14 mouse cellular contexts compared by ENCODE assay signal in the genomic region with DNA sequence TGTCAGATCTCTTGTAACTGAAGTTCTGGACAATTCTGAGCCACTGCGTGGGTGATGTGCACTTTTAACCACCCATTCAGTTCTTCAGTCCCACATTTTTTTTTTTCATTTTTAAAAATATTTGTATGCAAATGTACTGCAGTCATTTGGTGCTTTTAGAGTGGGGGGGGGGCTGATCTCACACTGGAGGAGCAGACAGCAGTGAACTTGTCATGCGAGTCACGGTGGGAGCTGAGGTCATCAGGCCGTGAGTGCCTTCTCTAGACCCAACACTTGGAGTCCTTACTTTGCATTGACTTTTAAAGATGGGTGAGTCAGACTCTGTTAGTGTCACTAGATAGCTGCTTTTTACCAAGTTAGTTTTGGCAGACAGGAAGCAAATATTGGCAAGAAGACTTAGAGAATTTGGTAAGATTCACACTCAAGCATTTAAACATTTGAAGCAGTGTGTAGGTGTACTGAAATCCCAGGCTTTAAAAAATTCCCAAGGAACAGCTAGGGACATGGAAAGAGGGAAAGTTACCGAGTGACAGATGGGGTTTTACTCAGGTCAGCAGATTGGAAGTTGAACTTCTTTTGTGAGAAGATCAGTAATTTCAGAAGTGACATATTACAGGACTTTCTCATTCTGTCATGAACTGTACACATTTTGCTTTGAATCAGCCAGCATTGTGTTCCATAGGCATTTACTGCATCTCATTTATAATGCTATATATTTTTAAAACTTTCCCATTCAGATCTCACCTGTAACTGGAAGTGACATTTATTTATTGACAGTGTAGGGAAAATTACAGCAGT. TPM values are rescaled to one million over a fixed set of nuclear protein-coding genes. Genes with fewer than 3 reads are reported as not detected.
DNase-seq lines count a peak whose midpoint lies in the region; ATAC-seq and TF ChIP-seq lines count a peak whose summit lies in the region.
"Had no signal": no experiment of that assay in that cellular context is flagged by ENCODE, and none has a peak within 500 bp of the region (broad histone marks: within the 10 kb centered on the region; RNA-seq: fewer than 3 reads in every experiment).

No protein-coding gene starts in this region.

- no peaks in the 10 kb centered on the region for H3K9me3 ChIP-seq in heart, embryonic 11.5 days (replicated peaks; ENCODE audit: control insufficient read depth, low read length)
- H3K9me3 ChIP-seq: forebrain, embryonic 12.5 days; heart, embryonic 10.5 days; lung, embryonic 15.5 days had no signal

- intact Hi-C loops in heart, adult 2 months (cut with DNase I), result no loop called here

- peaks cover 38% of the 10 kb centered on the region for H3K36me3 ChIP-seq in heart, adult 2 months (ENCODE audit: control insufficient read depth, insufficient read depth, low read length)
- no peaks in the 10 kb centered on the region for H3K36me3 ChIP-seq in heart, embryonic 11.5 days (ENCODE audit: control insufficient read depth, insufficient read depth, low read length)
- H3K36me3 ChIP-seq: forebrain, embryonic 12.5 days; lung, embryonic 15.5 days had no signal

- ATAC-seq in heart, embryonic 11.5 days (replicated peaks; ENCODE audit: insufficient number of reproducible peaks, low FRiP score, low TSS enrichment), result no peak
- no peak for ATAC-seq in cerebellum, adult (ENCODE audit: insufficient number of reproducible peaks, low FRiP score, low TSS enrichment)
- ATAC-seq: hindbrain, postnatal 0 days had no signal

- no peak overlapping the region for H3K4me3 ChIP-seq in heart, adult 2 months
- H3K4me3 ChIP-seq in heart, embryonic 11.5 days (ENCODE audit: low read depth, low read length), result no peak overlapping the region
- H3K4me3 ChIP-seq: forebrain, embryonic 12.5 days; heart, embryonic 10.5 days; lung, embryonic 15.5 days had no signal

- no peak overlapping the region for H3K9ac ChIP-seq in heart, adult 2 months (ENCODE audit: low read depth, low read length)
- no peak overlapping the region for H3K9ac ChIP-seq in heart, embryonic 11.5 days (ENCODE audit: low read depth, low read length)
- H3K9ac ChIP-seq: forebrain, embryonic 12.5 days; lung, embryonic 15.5 days had no signal

- WGBS in heart, adult 2 months, result 42% methylated on average over 5 of the region's 5 CpGs
- 59% methylated on average over 5 of the region's 5 CpGs for whole genome bisulfite sequencing in heart, embryonic 11.5 days (ENCODE audit: insufficient replicate concordance)

- TF ChIP-seq EP300 in heart, adult 2 months (IDR thresholded peaks at IDR 0.05; ENCODE audit: insufficient read depth, low read depth, low read length), result no peak

- no peak overlapping the region for H3K4me2 ChIP-seq in heart, embryonic 11.5 days
- H3K4me2 ChIP-seq: forebrain, embryonic 12.5 days; lung, embryonic 15.5 days had no signal

- peaks cover 14% of the 10 kb centered on the region for H3K79me2 ChIP-seq in heart, adult 2 months (replicated peaks; ENCODE audit: control insufficient read depth, insufficient read depth, low read length)

- no peaks in the 10 kb centered on the region for H3K27me3 ChIP-seq in heart, adult 2 months (ENCODE audit: control insufficient read depth, insufficient read depth, low read length)
- no peaks in the 10 kb centered on the region for H3K27me3 ChIP-seq in heart, embryonic 11.5 days (ENCODE audit: control insufficient read depth, insufficient read depth, low read length)
- H3K27me3 ChIP-seq: forebrain, embryonic 12.5 days; lung, embryonic 15.5 days had no signal

- no peak for DNase-seq in heart, adult 2 months
- DNase-seq in CD4-positive, CD25-positive, alpha-beta regulatory T cell, adult 2 months (ENCODE audit: low read depth, low spot score), result peak; percentile 65
- peak; percentile 25 for DNase-seq in c-Kit-positive CD71-negative TER-119-negative erythroid progenitor cells, embryonic 14.5 days (ENCODE audit: low read depth)
- DNase-seq in telencephalon, adult 2 months (ENCODE audit: low read depth, low spot score), result peak; percentile 53
- no peak for DNase-seq in layer of hippocampus, postnatal 25 days (ENCODE audit: extremely low spot score in 1 of 2, low spot score in 1 of 2)
- DNase-seq: heart, postnatal 36 days; liver; thymus, postnatal 36 days had no signal

- H3K4me1 ChIP-seq in heart, adult 2 months (ENCODE audit: control insufficient read depth, insufficient read depth, low read length), result peaks cover 16% of the 10 kb centered on the region
- peaks cover 2% of the 10 kb centered on the region; the same call in 1 of the 2 replicates for H3K4me1 ChIP-seq in heart, embryonic 11.5 days (ENCODE audit: control insufficient read depth, insufficient read depth, low read length)

- 0 out of 2 replicates have a peak, but pooled peaks have one; percentile 9 for TF ChIP-seq CTCF in heart, adult 2 months (IDR thresholded peaks at IDR 0.05)

- TF ChIP-seq POLR2A in heart, adult 2 months (IDR thresholded peaks at IDR 0.05; ENCODE audit: insufficient read depth, low read depth, low read length), result no peak

- no peak overlapping the region for H3K27ac ChIP-seq in heart, adult 2 months
- no peak overlapping the region for H3K27ac ChIP-seq in heart, embryonic 11.5 days (ENCODE audit: low read depth, low read length)
- H3K27ac ChIP-seq: forebrain, embryonic 12.5 days; heart, embryonic 10.5 days; hindbrain, postnatal 0 days; lung, embryonic 15.5 days had no signal

RNA-seq across cellular contexts. Expression of a gene that starts 41.7 kb away (rescaled TPM):
- 10 to 100 TPM; 20.2 to 24.5 TPM for total RNA-seq in heart, adult 2 months (2021)
- 7.3 and 11.5 TPM in 2 replicates for polyA plus RNA-seq in heart, adult 2 months (2012; rRNA removed)
- 20.1 and 22.4 TPM in 2 replicates for polyA plus RNA-seq in heart, embryonic 11.5 days (2014; fragmentation: Nextera tagmentation; extraction: Ambion mirVana)
- total RNA-seq in layer of hippocampus, postnatal 25 days (2021), result 10 to 100 TPM; 25.7 to 35.3 TPM

Comparison
In these comparisons a context has a peak if more than half of its experiments do, and no peak if none do; other contexts are left out.
1. DNase-seq: peak in CD4-positive, CD25-positive, alpha-beta regulatory T cell, adult 2 months (single experiment), c-Kit-positive CD71-negative TER-119-negative erythroid progenitor cells, embryonic 14.5 days (single experiment) and telencephalon, adult 2 months (single experiment); none in heart, adult 2 months (0 of 2) and layer of hippocampus, postnatal 25 days (0 of 2).